Mouse (Mus musculus): Measurements from ENCODE around the gene Tnpo3.

The Tnpo3 gene

DNA sequence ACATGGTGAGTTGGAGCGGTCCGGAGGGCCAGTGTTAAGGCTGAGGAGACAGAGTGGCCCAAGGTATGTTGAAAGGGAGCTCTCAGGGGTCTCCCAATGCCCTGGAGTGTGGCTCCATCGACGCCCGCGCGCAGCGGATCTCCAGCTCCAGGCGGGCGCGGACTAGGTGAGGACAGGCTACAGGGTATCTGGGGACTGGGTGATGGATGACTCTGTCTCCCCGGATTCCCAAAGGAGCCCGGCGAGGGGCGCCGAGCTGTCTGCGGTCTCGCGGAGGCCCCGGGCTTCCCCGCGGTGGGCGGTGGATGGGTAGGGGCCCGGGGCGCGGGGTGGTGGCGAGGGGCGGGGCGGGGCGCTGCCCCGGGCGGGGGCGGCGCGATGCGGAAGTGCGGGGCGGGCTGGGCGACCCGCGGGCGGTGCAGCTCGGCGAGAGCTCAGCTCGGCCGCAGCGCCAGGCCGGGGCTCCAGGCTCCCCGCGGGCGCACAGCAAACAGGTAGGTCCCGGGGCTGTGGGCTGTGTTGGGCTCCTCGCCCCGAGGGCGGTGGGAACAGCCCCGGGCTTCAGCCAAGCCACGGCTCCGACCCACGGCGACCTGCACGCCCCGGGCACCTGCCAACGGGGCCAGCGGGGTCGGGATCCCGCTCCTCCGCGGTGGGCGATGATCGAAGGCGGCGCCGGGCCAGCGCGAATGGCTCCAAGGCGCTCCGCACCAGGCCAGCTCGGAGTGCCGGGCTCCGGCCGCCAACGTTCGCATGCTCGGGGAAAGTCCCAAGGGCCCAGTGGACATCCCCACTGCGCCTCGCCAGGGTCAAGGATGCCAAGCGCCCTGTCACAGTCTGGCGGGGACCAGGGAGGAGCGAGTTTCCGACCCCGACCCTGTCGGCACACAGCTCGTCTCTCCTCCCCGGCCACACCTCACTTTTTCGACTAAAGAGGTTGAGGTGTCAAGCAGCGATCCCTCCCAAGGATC lies 83.1 kb downstream of the Tnpo3 start, which contains the start of gene Irf5:
Irf5 (plus strand) TSS at position 345 of the 971 bp plus-strand sequence.
- peak; percentile 52 for DNase-seq

GRCm38 (mm10) chr6:29525256-29525655 lies 84.4 kb downstream of the Tnpo3 start:
- peak; percentile 38 for DNase-seq

DNA sequence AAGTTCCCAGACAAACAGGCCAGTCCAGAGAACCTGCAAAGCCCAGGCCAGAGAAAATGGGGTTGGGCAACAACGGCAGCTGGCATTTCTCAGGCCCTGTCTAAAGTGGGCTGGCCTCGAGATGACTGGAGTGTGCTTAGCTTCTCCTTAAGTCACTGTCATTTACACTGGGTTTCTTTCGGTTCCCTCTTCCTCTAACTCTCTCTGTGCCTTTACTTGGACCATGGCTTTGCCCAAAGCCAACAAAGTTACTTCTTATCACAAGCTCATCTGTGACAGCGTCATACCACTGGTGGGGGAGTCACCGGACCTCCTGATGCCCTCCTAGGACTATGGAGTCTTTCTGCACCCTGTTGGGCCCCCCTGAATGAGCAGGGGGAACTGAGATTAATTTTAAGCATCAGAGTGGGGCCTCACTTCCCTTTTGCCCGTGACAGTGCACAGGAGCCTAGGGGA lies 85.6 kb downstream of the Tnpo3 start:
- DNase-seq, result no peak

- DNase-seq, result no peak
Observed at GRCm38 (mm10) chr6:29523301-29524033, 86.2 kb downstream of the Tnpo3 start.

GRCm38 (mm10) chr6:29522626-29523300 lies 86.9 kb downstream of the Tnpo3 start:
- DNase-seq, result no peak

DNA sequence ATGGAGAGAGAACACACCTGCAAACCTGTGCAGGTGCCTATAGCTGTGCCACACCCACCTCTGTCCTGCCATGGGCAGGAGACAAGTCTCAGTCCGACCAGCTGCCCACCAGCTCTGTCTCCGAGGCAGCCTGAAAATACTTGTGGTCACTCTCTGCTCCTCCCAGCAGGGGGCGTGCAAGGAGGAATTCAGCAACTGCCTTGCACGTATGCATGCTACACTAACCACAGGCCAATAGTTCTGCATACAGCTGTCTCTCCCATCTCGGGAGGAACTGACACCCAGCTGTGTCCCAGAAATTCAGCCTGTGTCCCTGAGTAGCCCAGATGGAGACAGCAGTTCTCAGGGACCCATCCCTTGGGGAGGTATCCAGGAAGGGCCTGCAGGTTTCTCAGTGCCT lies 92.5 kb downstream of the Tnpo3 start:
- peak; percentile 78 for DNase-seq

- peak; percentile 35 for DNase-seq
Observed at GRCm38 (mm10) chr6:29513284-29513683, 96.4 kb downstream of the Tnpo3 start.

GRCm38 (mm10) chr6:29509086-29509485 lies 100.6 kb downstream of the Tnpo3 start:
- DNase-seq, result no peak

DNA sequence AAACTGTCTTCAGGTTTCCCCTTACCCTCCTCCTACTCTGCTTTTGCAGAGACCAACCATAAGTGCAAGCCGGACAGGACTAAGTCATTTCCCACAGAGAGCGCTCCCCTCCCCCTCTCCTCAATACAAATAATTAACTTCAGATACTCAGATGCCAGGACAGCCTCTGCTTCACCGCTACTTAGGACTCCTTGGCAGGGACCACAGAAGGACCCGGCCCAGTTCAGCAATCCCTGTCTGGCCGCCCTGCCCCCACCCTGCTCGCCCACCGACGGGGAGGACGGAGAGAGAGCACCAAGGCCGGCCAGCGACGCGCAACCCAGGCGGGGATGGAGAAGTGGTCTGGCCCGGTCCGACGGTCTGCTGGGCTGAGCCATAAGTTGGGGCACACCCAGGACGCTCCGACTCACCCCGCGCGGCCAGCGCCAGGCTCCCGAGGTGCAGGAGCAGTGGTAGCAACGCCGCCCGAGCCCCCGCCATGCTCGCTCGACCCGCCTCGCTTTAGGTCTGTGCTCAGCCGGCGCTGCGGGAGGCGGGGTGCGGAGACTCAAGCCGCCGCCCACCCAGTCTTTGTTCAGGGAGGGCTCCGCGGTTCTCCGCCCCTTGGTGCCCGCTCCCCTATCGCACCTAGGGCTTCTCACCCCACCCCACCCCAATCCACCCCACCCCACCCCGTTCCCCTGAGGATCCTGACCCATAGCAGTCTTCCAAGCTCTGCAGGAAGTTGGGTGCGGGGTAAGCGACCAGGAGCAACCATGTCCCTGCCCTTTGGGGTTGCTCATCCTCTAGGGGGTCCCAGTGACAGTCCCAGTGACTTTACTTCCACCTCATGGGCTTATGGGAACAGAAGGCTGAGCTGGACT lies 102.0 kb downstream of the Tnpo3 start, which contains the start of gene Kcp:
Kcp (minus strand) TSS at position 506 of the 863 bp plus-strand sequence.
- DNase-seq, result no peak

DNA sequence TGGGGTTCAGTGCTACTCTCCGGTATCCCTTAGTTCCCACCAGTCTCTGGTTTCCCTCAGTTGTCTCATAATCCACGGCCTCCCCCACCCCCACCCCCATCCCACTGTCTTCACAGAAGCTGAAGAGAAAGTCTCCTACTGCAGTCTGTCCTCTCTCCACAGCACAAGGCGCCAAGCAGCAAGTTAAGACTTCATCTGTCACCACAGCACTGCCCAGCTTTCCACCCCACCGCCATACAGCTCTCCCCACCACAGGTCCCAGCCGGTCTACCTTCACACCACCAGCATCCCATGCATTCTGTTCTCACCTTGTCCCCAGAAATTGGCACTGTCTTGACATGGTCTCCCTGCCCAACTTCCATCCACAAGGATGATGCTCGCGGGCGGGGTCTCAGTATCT lies 102.9 kb downstream of the Tnpo3 start:
- DNase-seq, result no peak

- DNase-seq, result peak; percentile 27
Observed at GRCm38 (mm10) chr6:29505493-29505892, 104.2 kb downstream of the Tnpo3 start.

DNA sequence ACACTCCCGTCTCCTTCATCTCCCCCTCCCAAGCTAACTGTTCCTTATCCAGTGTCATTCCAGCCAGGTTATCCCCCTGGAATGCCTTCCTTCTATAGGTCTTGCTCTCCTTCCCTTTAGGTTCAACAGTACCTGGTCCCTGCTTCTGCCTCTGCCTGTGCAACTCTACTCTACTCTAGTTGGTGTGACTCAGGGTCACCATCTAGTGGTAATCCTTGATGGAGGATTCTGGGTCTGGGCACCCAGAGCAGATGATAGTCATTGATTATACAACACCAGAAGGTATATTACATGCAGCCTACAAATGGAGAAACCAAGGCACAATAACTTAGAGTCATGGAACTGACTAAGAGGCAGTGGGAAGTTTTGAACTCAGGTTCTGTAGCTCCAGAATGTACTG lies 108.1 kb downstream of the Tnpo3 start:
- DNase-seq, result no peak

GRCm38 (mm10) chr6:29500810-29501209 lies 108.9 kb downstream of the Tnpo3 start:
- no peak for DNase-seq

GRCm38 (mm10) chr6:29500177-29500576 lies 109.5 kb downstream of the Tnpo3 start:
- DNase-seq, result no peak

- DNase-seq, result no peak
Observed at GRCm38 (mm10) chr6:29497791-29498190, 111.9 kb downstream of the Tnpo3 start.

DNA sequence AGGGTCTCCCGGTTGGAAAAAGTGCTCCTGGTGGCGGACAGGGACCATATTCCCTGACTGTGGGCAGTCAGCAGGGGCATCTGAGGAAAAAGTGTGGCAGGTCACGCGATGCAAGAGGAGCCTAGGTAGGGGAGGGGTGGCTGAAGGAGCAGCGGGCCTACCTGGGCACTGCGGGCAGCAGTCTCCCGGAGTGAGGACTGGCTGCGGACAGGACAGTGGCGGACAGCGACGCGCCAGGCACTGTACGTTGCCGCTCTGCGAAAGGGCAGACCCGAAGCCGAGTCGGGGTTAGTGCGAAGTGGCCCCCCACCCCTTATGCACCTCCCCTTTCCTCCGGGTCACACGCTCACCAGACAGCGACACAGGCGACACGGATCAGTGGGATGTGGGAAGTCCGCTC lies 113.4 kb downstream of the Tnpo3 start:
- DNase-seq, result no peak

DNA sequence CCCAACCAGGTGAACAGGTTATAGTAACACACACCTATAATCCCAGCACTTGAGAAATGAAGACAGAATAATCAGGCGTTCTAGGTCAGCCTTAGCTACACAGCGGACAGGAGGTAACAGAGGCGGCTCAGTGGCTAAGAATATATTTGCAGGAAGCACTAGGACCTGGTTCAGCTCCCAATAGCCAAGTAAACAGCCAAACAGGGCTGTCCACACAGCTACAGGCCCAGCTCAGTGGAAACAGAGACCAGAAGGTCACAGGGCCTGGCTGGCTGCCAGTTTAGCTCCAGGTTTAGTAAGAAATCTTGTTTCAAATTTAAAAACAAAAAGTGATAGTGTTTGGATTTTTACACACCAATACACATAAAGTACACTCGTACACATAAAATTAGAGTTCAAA lies 115.6 kb downstream of the Tnpo3 start:
- no peak for DNase-seq
